Mouse (Mus musculus) thymus, adult 2 months (tissue): ENCODE measurements around the gene Kcnk2.

ENCODE experiments used
- CTCF ChIP-seq: fragments of 200-500 bp; IDR thresholded peaks from 2 replicates; pipeline ENCODE4 v1.5.1; 2012; ENCODE audit warnings: mild to moderate bottlenecking, control low read depth, low read length, moderate library complexity, borderline replicate concordance; ENCODE audit not compliant: control insufficient read depth, poor library complexity, insufficient read depth; ENCODE audit errors: extremely low read depth
- POLR2A ChIP-seq: fragments of 200-500 bp; IDR thresholded peaks from 2 replicates; pipeline ENCODE4 v1.6.1; 2012; ENCODE audit warnings: mild to moderate bottlenecking, low read length, control low read depth, moderate library complexity; ENCODE audit not compliant: control insufficient read depth, poor library complexity, insufficient read depth; ENCODE audit errors: extremely low read depth

GRCm38 (mm10) chr1:189435452-189435851, 33.4 kb upstream of the Kcnk2 start:
- TF ChIP-seq CTCF (no peak), POLR2A (no peak)
